Mouse (Mus musculus): ENCODE results near the gene Cnih3.

DNA sequence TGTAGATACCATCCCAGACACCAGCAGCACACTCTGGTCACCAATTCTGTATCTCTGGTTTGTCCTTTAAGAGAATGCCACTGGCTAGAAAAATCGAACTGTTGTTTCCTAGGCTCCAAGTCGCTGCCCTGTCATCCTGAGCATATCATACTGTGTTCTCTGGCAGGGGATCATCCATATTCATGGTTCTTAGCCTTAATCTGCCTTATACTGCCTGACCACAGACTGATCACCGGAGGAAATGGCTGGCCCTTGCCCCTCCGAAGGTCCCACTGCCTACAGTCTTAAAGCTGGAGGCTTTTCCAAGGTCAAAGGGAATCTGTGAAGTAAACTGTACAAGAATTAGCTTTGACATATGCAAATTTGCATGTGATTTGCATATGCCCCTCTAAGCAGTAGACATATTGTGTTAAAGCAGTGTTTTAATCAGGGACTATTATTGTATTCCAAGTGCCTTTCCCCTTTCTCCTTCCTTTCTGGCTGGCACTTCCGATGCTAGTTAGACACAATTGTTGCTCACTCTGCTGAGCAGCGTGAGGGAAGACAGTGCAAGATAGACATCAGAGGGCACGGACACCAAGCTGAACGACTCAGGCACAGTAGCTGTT, 58.3 kb downstream of the Cnih3 start:
- TF ChIP-seq TAL1 (conservative IDR thresholded peaks at IDR 0.05; ENCODE audit: low read depth, low read length), result no peak
- TF ChIP-seq CTCF (IDR thresholded peaks at IDR 0.05; ENCODE audit: low read depth, low read length), result no peak
- TF ChIP-seq GATA1 (IDR thresholded peaks at IDR 0.05; ENCODE audit: borderline replicate concordance, low read length), result no peak

Measured in G1E (cell line).